Comparison of ENCODE assay signal across 9 mouse cellular contexts in genomic region chr5:101893820-101894515, GRCm38 (mm10).
A peak's percentile ranks its signal among the peaks of the same experiment; 100 is the strongest.
DNase-seq lines count a peak whose midpoint lies in the region; ATAC-seq and TF ChIP-seq lines count a peak whose summit lies in the region.
"Had no signal": no experiment of that assay in that cellular context is flagged by ENCODE, and none has a peak within 500 bp of the region (broad histone marks: within the 10 kb centered on the region; RNA-seq: fewer than 3 reads in every experiment).

No protein-coding gene starts in this region.

- TF ChIP-seq POLR2A in cerebellum, adult 2 months (IDR thresholded peaks at IDR 0.05; ENCODE audit: borderline replicate concordance, insufficient read depth, low read length): no peak
- TF ChIP-seq POLR2A in thymus, adult 2 months (IDR thresholded peaks at IDR 0.05; ENCODE audit: control insufficient read depth, extremely low read depth, insufficient read depth, low read length, poor library complexity): no peak

- H3K4me3 ChIP-seq in neural tube, embryonic 12.5 days: no peak overlapping the region
- H3K4me3 ChIP-seq in cerebellum, adult 2 months (replicated peaks; ENCODE audit: insufficient read depth, low read depth, low read length): no peak overlapping the region
- H3K4me3 ChIP-seq in thymus, adult 2 months (ENCODE audit: control insufficient read depth, insufficient read depth, low read length): no peak overlapping the region
- H3K4me3 ChIP-seq: neural tube, embryonic 13.5 days had no signal

- peaks cover 82% of the 10 kb centered on the region for H3K36me3 ChIP-seq in neural tube, embryonic 12.5 days
- no peaks in the 10 kb centered on the region for H3K36me3 ChIP-seq in thymus, adult 2 months (ENCODE audit: control insufficient read depth, insufficient read depth, low read length)

- no peak overlapping the region for H3K27ac ChIP-seq in neural tube, embryonic 12.5 days
- peak overlapping the region; percentile 75 for H3K27ac ChIP-seq in cerebellum, adult 2 months (ENCODE audit: insufficient read depth, low read length)
- no peak overlapping the region for H3K27ac ChIP-seq in thymus, adult 2 months (ENCODE audit: control insufficient read depth, insufficient read depth, low read length)
- H3K27ac ChIP-seq: neural tube, embryonic 13.5 days had no signal

- intact Hi-C loops in heart, postnatal 10 days (cut with DNase I): loop anchor here (1.0 kb wide), 1 partner anchor 179 kb away; no protein-coding TSS in a partner anchor
- intact Hi-C loops in heart, postnatal 36 days (cut with DNase I): loop anchor here (1.0 kb wide), 1 partner anchor 180 kb away; no protein-coding TSS in a partner anchor

- H3K9ac ChIP-seq in neural tube, embryonic 12.5 days: no peak overlapping the region
- H3K9ac ChIP-seq: neural tube, embryonic 13.5 days had no signal

- ATAC-seq in neural tube, embryonic 12.5 days (ENCODE audit: low FRiP score, low read depth): peak; percentile 41; the same call in 1 of the 2 replicates

- peak; percentile 76 for TF ChIP-seq CTCF in cerebellum, adult 2 months (IDR thresholded peaks at IDR 0.05; ENCODE audit: borderline replicate concordance, insufficient read depth, low read depth, low read length)
- no peak for TF ChIP-seq CTCF in thymus, adult 2 months (IDR thresholded peaks at IDR 0.05; ENCODE audit: borderline replicate concordance, control insufficient read depth, extremely low read depth, insufficient read depth, low read length, poor library complexity)

- WGBS in neural tube, embryonic 12.5 days: 77% methylated on average over 13 of the region's 13 CpGs
- 33% methylated on average over 13 of the region's 13 CpGs for WGBS in cerebellum, adult 2 months
- WGBS in thymus, adult 2 months: 83% methylated on average over 13 of the region's 13 CpGs

- H3K4me1 ChIP-seq in neural tube, embryonic 12.5 days: no peaks in the 10 kb centered on the region
- peaks cover 46% of the 10 kb centered on the region for H3K4me1 ChIP-seq in cerebellum, adult 2 months (ENCODE audit: control insufficient read depth, insufficient read depth, low read length)
- no peaks in the 10 kb centered on the region for H3K4me1 ChIP-seq in thymus, adult 2 months (replicated peaks; ENCODE audit: control insufficient read depth, insufficient read depth, low read length)
- H3K4me1 ChIP-seq: neural tube, embryonic 13.5 days had no signal

- DNase-seq in heart, postnatal 10 days: peak; percentile 41 to 51
- no peak for DNase-seq in heart, postnatal 36 days
- DNase-seq in neural tube, embryonic 10.5 days (ENCODE audit: extremely low spot score, low spot score): no peak
- DNase-seq in cerebellum, adult 2 months: peak; percentile 68 to 74
- peak; percentile 5 for DNase-seq in hindlimb bud, embryonic 11.5 days (ENCODE audit: extremely low spot score, low read depth, low spot score)
- no peak for DNase-seq in thymus, adult 2 months
- DNase-seq in adrenal gland, postnatal 4 days (ENCODE audit: low spot score in 2 of 2): no peak

- H3K9me3 ChIP-seq in neural tube, embryonic 12.5 days: no peaks in the 10 kb centered on the region
- H3K9me3 ChIP-seq: neural tube, embryonic 13.5 days had no signal

- no peaks in the 10 kb centered on the region for H3K27me3 ChIP-seq in neural tube, embryonic 12.5 days (replicated peaks)
- no peaks in the 10 kb centered on the region for H3K27me3 ChIP-seq in cerebellum, adult 2 months (ENCODE audit: control insufficient read depth, insufficient read depth, low read length)
- no peaks in the 10 kb centered on the region for H3K27me3 ChIP-seq in thymus, adult 2 months (ENCODE audit: control insufficient read depth, insufficient read depth, low read length)
- H3K27me3 ChIP-seq: neural tube, embryonic 13.5 days had no signal

- no peak overlapping the region for H3K4me2 ChIP-seq in neural tube, embryonic 12.5 days (replicated peaks)
- H3K4me2 ChIP-seq: neural tube, embryonic 13.5 days had no signal

Comparison
In these comparisons a context has a peak if more than half of its experiments do, and no peak if none do; other contexts are left out.
1. DNase-seq: peak in heart, postnatal 10 days (2 of 2), cerebellum, adult 2 months (2 of 2) and hindlimb bud, embryonic 11.5 days (single experiment); none in heart, postnatal 36 days (0 of 2), neural tube, embryonic 10.5 days (single experiment), thymus, adult 2 months (single experiment) and adrenal gland, postnatal 4 days (0 of 2).